Mouse (Mus musculus) embryonic facial prominence, embryonic 11.5 days (tissue): ENCODE results near the gene Slc16a7. TPM values are rescaled to one million over a fixed set of nuclear protein-coding genes. Genes with fewer than 3 reads are reported as not detected.

Experiments used
- ATAC-seq: fragments of 200-750 bp; cut with Nextera tagmentation; replicated peaks from 2 replicates; pipeline ENCODE4 v1.8.0; 2017; ENCODE audit warnings: low read depth; ENCODE audit not compliant: insufficient number of reproducible peaks, low FRiP score, low TSS enrichment
- DNase-seq: peaks from one replicate; pipeline ENCODE4 v3.0.0-alpha.2; 2015; ENCODE audit warnings: low spot score
- H3K27ac ChIP-seq: fragments of 300-500 bp; sonication (generic); replicated peaks from 2 replicates; pipeline ENCODE4 v1.5.1; 2014; ENCODE audit warnings: mild to moderate bottlenecking, low read depth, low read length, control low read depth
- H3K27me3 ChIP-seq: fragments of 300-500 bp; sonication (generic); 2 replicates; pipeline ENCODE4 v1.6.1; 2014; ENCODE audit warnings: mild to moderate bottlenecking, low read length, moderate library complexity, mixed read lengths; ENCODE audit not compliant: control insufficient read depth, insufficient read depth
- H3K36me3 ChIP-seq: fragments of 300-500 bp; sonication (generic); replicated peaks from 2 replicates; pipeline ENCODE4 v1.6.1; 2014; ENCODE audit warnings: low read depth, mild to moderate bottlenecking, low read length, moderate library complexity, mixed read lengths; ENCODE audit not compliant: control insufficient read depth, insufficient read depth
- H3K4me1 ChIP-seq: fragments of 300-500 bp; sonication (generic); 2 replicates; pipeline ENCODE4 v1.6.1; 2014; ENCODE audit warnings: low read length, mixed read lengths; ENCODE audit not compliant: control insufficient read depth, insufficient read depth
- H3K4me2 ChIP-seq: fragments of 300-500 bp; sonication (generic); 2 replicates; pipeline ENCODE4 v1.6.1; 2014; ENCODE audit warnings: low read depth, mild to moderate bottlenecking, control low read depth, low read length, moderate library complexity
- H3K4me3 ChIP-seq: fragments of 300-500 bp; sonication (generic); 2 replicates; pipeline ENCODE4 v1.5.1; 2014; ENCODE audit warnings: low read depth, low read length, control low read depth
- H3K9ac ChIP-seq: fragments of 300-500 bp; sonication (generic); replicated peaks from 2 replicates; pipeline ENCODE4 v1.6.1; 2014; ENCODE audit warnings: mild to moderate bottlenecking, control low read depth, low read length
- H3K9me3 ChIP-seq: fragments of 300-500 bp; sonication (generic); replicated peaks from 2 replicates; pipeline ENCODE4 v1.6.1; 2016; ENCODE audit warnings: mild to moderate bottlenecking, low read length, inconsistent platforms, mixed read lengths; ENCODE audit not compliant: control insufficient read depth
- WGBS: fragments of 180-500 bp; shearing (Covaris S2); extraction: QIAGEN DNeasy Blood & Tissue Kit; methylation state at CpG from one replicate; pipeline ENCODE4 v1.1.7; 2014; 5-methylcytosine and 5-hydroxymethylcytosine counted together
- polyA plus RNA-seq: library from polyadenylated mRNA; unstranded; fragments of >200 nt; fragmentation: Nextera tagmentation; extraction: Ambion mirVana; gene quantifications from 2 replicates; pipeline ENCODE4 v1.2.1, GENCODE M21; 2014

Slc16a7 gene
- polyA plus RNA-seq, 1 experiment from 2014 or later, result 3.9 TPM

GRCm38 (mm10) chr10:125214536-125214935 lies 174.7 kb downstream of the Slc16a7 start:
- no peaks in the 10 kb centered on the region for H3K36me3 ChIP-seq
- DNase-seq, result no peak
- no peak for ATAC-seq
- no peak overlapping the region for H3K9ac ChIP-seq
- no peaks in the 10 kb centered on the region for H3K4me1 ChIP-seq
- H3K27me3 ChIP-seq, result no peaks in the 10 kb centered on the region
- 87% methylated on average over 2 of the region's 2 CpGs for WGBS
- H3K4me2 ChIP-seq, result no peak overlapping the region
- H3K27ac ChIP-seq, result no peak overlapping the region
- H3K9me3 ChIP-seq, result no peaks in the 10 kb centered on the region
- H3K4me3 ChIP-seq, result no peak overlapping the region

- 94% methylated on average over 3 of the region's 3 CpGs for WGBS
- no peak overlapping the region for H3K4me3 ChIP-seq
- no peaks in the 10 kb centered on the region for H3K36me3 ChIP-seq
- no peaks in the 10 kb centered on the region for H3K27me3 ChIP-seq
- DNase-seq (no peak), ATAC-seq (no peak)
- H3K4me1 ChIP-seq, result no peaks in the 10 kb centered on the region
- no peak overlapping the region for H3K27ac ChIP-seq
- no peak overlapping the region for H3K4me2 ChIP-seq
- no peak overlapping the region for H3K9ac ChIP-seq
- H3K9me3 ChIP-seq, result no peaks in the 10 kb centered on the region
These were observed 175.5 kb downstream of the Slc16a7 start for GRCm38 (mm10) chr10:125213805-125214204.

- 68% methylated on average over 5 of the region's 5 CpGs for WGBS
- no peak overlapping the region for H3K4me3 ChIP-seq
- no peaks in the 10 kb centered on the region for H3K36me3 ChIP-seq
- no peaks in the 10 kb centered on the region for H3K27me3 ChIP-seq
- ATAC-seq, result no peak
- no peak overlapping the region for H3K9ac ChIP-seq
- DNase-seq, result no peak
- no peaks in the 10 kb centered on the region for H3K9me3 ChIP-seq
- no peak overlapping the region for H3K4me2 ChIP-seq
- no peak overlapping the region for H3K27ac ChIP-seq
- H3K4me1 ChIP-seq, result no peaks in the 10 kb centered on the region
These were observed 201.7 kb downstream of the Slc16a7 start for GRCm38 (mm10) chr10:125187544-125187943.

GRCm38 (mm10) chr10:125185387-125185786 lies 203.9 kb downstream of the Slc16a7 start:
- ATAC-seq, result no peak
- H3K9ac ChIP-seq, result no peak overlapping the region
- no peaks in the 10 kb centered on the region for H3K9me3 ChIP-seq
- H3K4me3 ChIP-seq, result no peak overlapping the region
- no peaks in the 10 kb centered on the region for H3K36me3 ChIP-seq
- no peaks in the 10 kb centered on the region for H3K4me1 ChIP-seq
- H3K27ac ChIP-seq, result no peak overlapping the region
- 96% methylated on average over 4 of the region's 4 CpGs for WGBS
- no peak for DNase-seq
- no peaks in the 10 kb centered on the region for H3K27me3 ChIP-seq
- H3K4me2 ChIP-seq, result no peak overlapping the region

- Histone ChIP-seq H3K27me3 (no peaks in the 10 kb centered on the region), H3K4me1 (no peaks in the 10 kb centered on the region), H3K36me3 (no peaks in the 10 kb centered on the region), H3K27ac (no peak overlapping the region), H3K4me2 (no peak overlapping the region), H3K9me3 (no peaks in the 10 kb centered on the region), H3K4me3 (no peak overlapping the region), H3K9ac (no peak overlapping the region)
- DNase-seq, result no peak
- no peak for ATAC-seq
- 28% methylated on average over 5 of the region's 5 CpGs for WGBS
These were observed 205.1 kb downstream of the Slc16a7 start for GRCm38 (mm10) chr10:125184146-125184545.

GRCm38 (mm10) chr10:125182545-125182944 lies 206.7 kb downstream of the Slc16a7 start:
- no peak overlapping the region for H3K4me3 ChIP-seq
- H3K27me3 ChIP-seq, result no peaks in the 10 kb centered on the region
- 95% methylated on average over 3 of the region's 3 CpGs for WGBS
- no peak for DNase-seq
- no peaks in the 10 kb centered on the region for H3K36me3 ChIP-seq
- no peak overlapping the region for H3K9ac ChIP-seq
- ATAC-seq, result no peak
- H3K27ac ChIP-seq, result no peak overlapping the region
- H3K4me2 ChIP-seq, result no peak overlapping the region
- H3K4me1 ChIP-seq, result no peaks in the 10 kb centered on the region
- no peaks in the 10 kb centered on the region for H3K9me3 ChIP-seq

GRCm38 (mm10) chr10:125177782-125178181 lies 211.5 kb downstream of the Slc16a7 start:
- Histone ChIP-seq H3K27me3 (no peaks in the 10 kb centered on the region), H3K36me3 (no peaks in the 10 kb centered on the region), H3K4me1 (no peaks in the 10 kb centered on the region), H3K4me2 (no peak overlapping the region), H3K9ac (no peak overlapping the region), H3K4me3 (no peak overlapping the region), H3K9me3 (no peaks in the 10 kb centered on the region), H3K27ac (no peak overlapping the region)
- WGBS, result 94% methylated on average over 2 of the region's 2 CpGs
- no peak for DNase-seq
- no peak for ATAC-seq

- Histone ChIP-seq H3K27ac (no peak overlapping the region), H3K9me3 (no peaks in the 10 kb centered on the region), H3K27me3 (no peaks in the 10 kb centered on the region), H3K36me3 (no peaks in the 10 kb centered on the region), H3K4me2 (no peak overlapping the region), H3K9ac (no peak overlapping the region), H3K4me1 (no peaks in the 10 kb centered on the region), H3K4me3 (no peak overlapping the region)
- DNase-seq (no peak), ATAC-seq (no peak; the same call in 1 of the 2 replicates)
- 64% methylated on average over 5 of the region's 5 CpGs for WGBS
These were observed 214.1 kb downstream of the Slc16a7 start for GRCm38 (mm10) chr10:125175013-125175650.
